ENCODE assay signal across 9 mouse cellular contexts in the genomic region with DNA sequence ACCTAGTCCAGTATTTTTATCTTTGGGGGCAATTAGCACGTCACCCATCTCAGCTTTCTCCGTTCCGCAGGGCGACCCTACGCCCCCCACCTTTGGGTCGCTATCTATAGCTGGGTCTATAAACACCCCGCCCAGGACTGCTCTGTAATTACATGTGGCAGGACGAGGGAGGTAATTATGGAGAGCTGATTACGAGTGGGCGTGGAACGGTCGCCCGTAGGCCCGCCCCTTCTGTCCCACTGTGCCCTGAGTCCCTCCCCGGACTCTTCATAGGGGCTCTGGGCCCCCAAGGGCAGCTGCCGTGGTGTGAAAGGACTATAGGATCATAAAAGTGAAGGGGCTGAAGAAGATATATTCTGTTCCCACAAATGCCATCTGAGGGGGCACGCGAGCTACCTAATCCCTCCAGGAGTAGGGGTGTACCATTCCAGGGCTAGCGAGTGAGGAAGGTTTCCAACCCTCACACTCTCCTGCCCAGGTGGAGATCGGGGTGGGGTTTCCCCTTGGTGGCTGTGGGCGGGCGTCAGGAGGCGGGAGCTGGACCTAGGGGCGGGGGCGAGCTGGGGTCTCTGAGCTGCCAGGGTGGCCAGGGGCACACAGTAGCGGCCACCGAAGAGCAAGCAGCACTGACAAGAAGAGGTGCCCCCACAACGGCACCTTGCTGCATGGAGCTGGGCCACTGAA. TPM values are rescaled to one million over a fixed set of nuclear protein-coding genes. Genes with fewer than 3 reads are reported as not detected.
DNase-seq lines count a peak whose midpoint lies in the region; ATAC-seq and TF ChIP-seq lines count a peak whose summit lies in the region.
"Had no signal": no experiment of that assay in that cellular context is flagged by ENCODE, and none has a peak within 500 bp of the region (broad histone marks: within the 10 kb centered on the region; RNA-seq: fewer than 3 reads in every experiment).

Gene Col11a2 (plus strand): TSS at position 560 of the 684 bp plus-strand sequence.

- TF ChIP-seq CTCF in ES-Bruce4 (IDR thresholded peaks at IDR 0.05; ENCODE audit: low read depth, low read length), result no peak

- DNase-seq in gastrocnemius, adult 18-20 months (ENCODE audit: low spot score), result peak; percentile 13
- DNase-seq in gastrocnemius, postnatal 25 days, result no peak
- DNase-seq in forebrain, embryonic 10.5 days (ENCODE audit: extremely low spot score, low spot score), result no peak
- peak; percentile 44 for DNase-seq in layer of hippocampus, adult 9-11 months
- DNase-seq in right cerebral cortex, postnatal 14 days, result no peak
- no peak for DNase-seq in B cell, adult 2 months

- no peak within 1 kb of the TSS for H3K27ac ChIP-seq in ES-Bruce4 (ENCODE audit: insufficient read depth, low read length)
- peak within 1 kb of the TSS; percentile 66 for H3K27ac ChIP-seq in forebrain, embryonic 10.5 days
- H3K27ac ChIP-seq in midbrain, embryonic 12.5 days (replicated peaks), result no peak within 1 kb of the TSS

- no peaks in the 10 kb centered on the region for H3K27me3 ChIP-seq in ES-Bruce4 (ENCODE audit: control insufficient read depth, insufficient read depth, low read length, poor library complexity, severe bottlenecking)
- peaks cover 56% of the 10 kb centered on the region for H3K27me3 ChIP-seq in forebrain, embryonic 10.5 days (ENCODE audit: poor library complexity, severe bottlenecking)
- peaks cover 22% of the 10 kb centered on the region for H3K27me3 ChIP-seq in midbrain, embryonic 12.5 days

- 13% methylated on average over 28 of the region's 28 CpGs for WGBS in forebrain, embryonic 10.5 days
- 9% methylated on average over 28 of the region's 28 CpGs for WGBS in midbrain, embryonic 12.5 days

- H3K9ac ChIP-seq in ES-Bruce4 (ENCODE audit: low read depth, poor library complexity, severe bottlenecking), result peak within 1 kb of the TSS; percentile 6; the same call in 1 of the 2 replicates
- H3K9ac ChIP-seq in midbrain, embryonic 12.5 days (replicated peaks), result peak within 1 kb of the TSS; percentile 35

- 0 out of 2 replicates have a peak, but pooled peaks cover 13% of the 10 kb centered on the region for H3K36me3 ChIP-seq in ES-Bruce4 (ENCODE audit: control insufficient read depth, insufficient read depth, low read length, poor library complexity, severe bottlenecking)
- H3K36me3 ChIP-seq in forebrain, embryonic 10.5 days (replicated peaks), result peaks cover 43% of the 10 kb centered on the region
- H3K36me3 ChIP-seq in midbrain, embryonic 12.5 days, result peaks cover 38% of the 10 kb centered on the region

- H3K4me3 ChIP-seq in ES-Bruce4 (ENCODE audit: low read depth, low read length), result no peak within 1 kb of the TSS
- H3K4me3 ChIP-seq in forebrain, embryonic 10.5 days, result peak within 1 kb of the TSS; percentile 44
- peak within 1 kb of the TSS; percentile 19 for H3K4me3 ChIP-seq in midbrain, embryonic 12.5 days

- TF ChIP-seq EP300 in ES-Bruce4 (IDR thresholded peaks at IDR 0.05; ENCODE audit: insufficient read depth, low read depth, low read length), result no peak

- H3K4me1 ChIP-seq in ES-Bruce4 (ENCODE audit: control insufficient read depth, insufficient read depth, low read length), result no peaks in the 10 kb centered on the region
- peaks cover 63% of the 10 kb centered on the region for H3K4me1 ChIP-seq in forebrain, embryonic 10.5 days
- H3K4me1 ChIP-seq in midbrain, embryonic 12.5 days, result peaks cover 36% of the 10 kb centered on the region

- peak; percentile 67 for ATAC-seq in midbrain, embryonic 12.5 days (ENCODE audit: low FRiP score, low read depth)

- H3K4me2 ChIP-seq in midbrain, embryonic 12.5 days (replicated peaks), result peak within 1 kb of the TSS; percentile 47

- no peaks in the 10 kb centered on the region for H3K9me3 ChIP-seq in ES-Bruce4 (replicated peaks; ENCODE audit: control insufficient read depth, insufficient read depth, low read length, poor library complexity, severe bottlenecking)
- no peaks in the 10 kb centered on the region for H3K9me3 ChIP-seq in forebrain, embryonic 10.5 days
- H3K9me3 ChIP-seq in midbrain, embryonic 12.5 days, result no peaks in the 10 kb centered on the region
- H3K9me3 ChIP-seq: G1E had no signal

- TF ChIP-seq POLR2A in ES-Bruce4 (IDR thresholded peaks at IDR 0.05; ENCODE audit: insufficient read depth, low read length), result no peak

RNA-seq across cellular contexts. Expression of gene Col11a2, which starts in this region (rescaled TPM):
- 1 to 10 TPM; 2.9 TPM for total RNA-seq in gastrocnemius, adult 18-20 months (2021)
- 10 to 100 TPM in 1 of 2 experiments, 1 to 10 TPM in 1; 6.5 to 16.7 TPM for total RNA-seq in gastrocnemius, postnatal 25 days (2021)
- polyA plus RNA-seq in ES-Bruce4 (2011; ENCODE audit: insufficient read depth, insufficient read length, low read depth, missing spikeins), result 0.82 and 0.85 TPM in 2 replicates
- 0.74 and 0.75 TPM in 2 replicates for polyA plus RNA-seq in forebrain, embryonic 10.5 days (2016; fragmentation: Nextera tagmentation; extraction: Ambion mirVana)
- polyA plus RNA-seq in midbrain, embryonic 12.5 days (2016; fragmentation: Nextera tagmentation; extraction: Ambion mirVana), result 2.3 and 4.0 TPM in 2 replicates

Comparison
In these comparisons a context has a peak if more than half of its experiments do, and no peak if none do; other contexts are left out.
1. DNase-seq: peak in gastrocnemius, adult 18-20 months (single experiment) and layer of hippocampus, adult 9-11 months (single experiment); none in gastrocnemius, postnatal 25 days (single experiment), forebrain, embryonic 10.5 days (single experiment), right cerebral cortex, postnatal 14 days (single experiment) and B cell, adult 2 months (0 of 2).